Mouse (Mus musculus) stomach, embryonic 14.5 days (tissue): ENCODE data around the gene Myo1c. TPM values are rescaled to one million over a fixed set of nuclear protein-coding genes. Genes with fewer than 3 reads are reported as not detected.

Source experiments
- ATAC-seq: fragments of 200-750 bp; cut with Nextera tagmentation; 2 replicates; pipeline ENCODE4 v1.8.0; 2017; ENCODE audit warnings: low read depth, moderate TSS enrichment; ENCODE audit not compliant: insufficient number of reproducible peaks, insufficient read depth, low FRiP score
- H3K27ac ChIP-seq: fragments of 300-500 bp; sonication (generic); 2 replicates; pipeline ENCODE4 v1.5.1; 2014; ENCODE audit warnings: mild to moderate bottlenecking, low read length, moderate library complexity, mixed read lengths
- H3K27me3 ChIP-seq: fragments of 300-500 bp; sonication (generic); 2 replicates; pipeline ENCODE4 v1.6.1; 2014; ENCODE audit warnings: low read length, control low read depth, mixed read lengths; ENCODE audit not compliant: control insufficient read depth, insufficient read depth
- H3K36me3 ChIP-seq: fragments of 300-500 bp; sonication (generic); 2 replicates; pipeline ENCODE4 v1.6.1; 2014; ENCODE audit warnings: mild to moderate bottlenecking, control low read depth, low read length, moderate library complexity, mixed read lengths; ENCODE audit not compliant: control insufficient read depth, insufficient read depth
- H3K4me1 ChIP-seq: fragments of 300-500 bp; sonication (generic); 2 replicates; pipeline ENCODE4 v1.6.1; 2014; ENCODE audit warnings: low read length, control low read depth, mixed read lengths; ENCODE audit not compliant: control insufficient read depth, insufficient read depth
- H3K4me2 ChIP-seq: fragments of 300-500 bp; sonication (generic); replicated peaks from 2 replicates; pipeline ENCODE4 v1.6.1; 2014; ENCODE audit warnings: low read depth, low read length, control low read depth
- H3K4me3 ChIP-seq: fragments of 300-500 bp; sonication (generic); 2 replicates; pipeline ENCODE4 v1.5.1; 2014; ENCODE audit warnings: low read depth, low read length, control low read depth
- H3K9ac ChIP-seq: fragments of 300-500 bp; sonication (generic); replicated peaks from 2 replicates; pipeline ENCODE4 v1.6.1; 2014; ENCODE audit warnings: low read depth, mild to moderate bottlenecking, control low read depth, low read length, moderate library complexity, mixed read lengths
- H3K9me3 ChIP-seq: fragments of 300-500 bp; sonication (generic); 2 replicates; pipeline ENCODE4 v1.6.1; 2016; ENCODE audit warnings: low read depth, low read length, control low read depth; ENCODE audit not compliant: control insufficient read depth
- WGBS: fragments of 180-500 bp; shearing (Covaris S2); extraction: QIAGEN DNeasy Blood & Tissue Kit; methylation state at CpG from one replicate; pipeline ENCODE4 v1.1.7; 2014; 5-methylcytosine and 5-hydroxymethylcytosine counted together
- polyA plus RNA-seq: library from polyadenylated mRNA; unstranded; fragments of >200 nt; fragmentation: Nextera tagmentation; extraction: Ambion mirVana; gene quantifications from 2 replicates; pipeline ENCODE4 v1.2.1, GENCODE M21; 2014

Gene Myo1c
- polyA plus RNA-seq, 1 experiment from 2014 or later: 31.2 TPM

- H3K9me3 ChIP-seq: no peaks in the 10 kb centered on the region
- H3K27me3 ChIP-seq: no peaks in the 10 kb centered on the region
- H3K4me1 ChIP-seq: peaks cover 26% of the 10 kb centered on the region
- no peak overlapping the region for H3K4me2 ChIP-seq
- H3K36me3 ChIP-seq: peaks cover 31% of the 10 kb centered on the region
- no peak overlapping the region for H3K9ac ChIP-seq
- no peak for ATAC-seq
- H3K4me3 ChIP-seq: no peak overlapping the region
- no peak overlapping the region for H3K27ac ChIP-seq
Measured at GRCm38 (mm10) chr11:75657841-75658240, 7.5 kb downstream of the Myo1c start.

- Histone ChIP-seq H3K4me2 (no peak overlapping the region), H3K4me1 (peaks cover 22% of the 10 kb centered on the region), H3K27me3 (no peaks in the 10 kb centered on the region), H3K9me3 (no peaks in the 10 kb centered on the region), H3K36me3 (peaks cover 34% of the 10 kb centered on the region), H3K4me3 (no peak overlapping the region), H3K9ac (no peak overlapping the region), H3K27ac (no peak overlapping the region)
- ATAC-seq: no peak
- WGBS: 92% methylated on average over 13 of the region's 13 CpGs
Measured at GRCm38 (mm10) chr11:75658311-75658710, 8.0 kb downstream of the Myo1c start.

GRCm38 (mm10) chr11:75658996-75659750 is 8.9 kb downstream of the Myo1c start:
- no peaks in the 10 kb centered on the region for H3K9me3 ChIP-seq
- H3K9ac ChIP-seq: no peak overlapping the region
- no peak overlapping the region for H3K27ac ChIP-seq
- no peak for ATAC-seq
- peaks cover 34% of the 10 kb centered on the region for H3K36me3 ChIP-seq
- no peak overlapping the region for H3K4me2 ChIP-seq
- H3K27me3 ChIP-seq: no peaks in the 10 kb centered on the region
- H3K4me3 ChIP-seq: no peak overlapping the region
- H3K4me1 ChIP-seq: peaks cover 18% of the 10 kb centered on the region; the same call in 1 of the 2 replicates
- WGBS: 81% methylated on average over 14 of the region's 14 CpGs

- Histone ChIP-seq H3K27me3 (no peaks in the 10 kb centered on the region), H3K9me3 (no peaks in the 10 kb centered on the region), H3K9ac (no peak overlapping the region), H3K27ac (no peak overlapping the region), H3K4me2 (no peak overlapping the region), H3K4me3 (no peak overlapping the region), H3K4me1 (peaks cover 11% of the 10 kb centered on the region; the same call in 1 of the 2 replicates), H3K36me3 (peaks cover 36% of the 10 kb centered on the region)
- no peak for ATAC-seq
- WGBS: 93% methylated on average over 12 of the region's 12 CpGs
Measured at GRCm38 (mm10) chr11:75660081-75660590, 9.8 kb downstream of the Myo1c start.

- Histone ChIP-seq H3K9ac (no peak overlapping the region), H3K27ac (no peak overlapping the region), H3K9me3 (no peaks in the 10 kb centered on the region), H3K4me2 (no peak overlapping the region), H3K4me3 (no peak overlapping the region), H3K36me3 (peaks cover 46% of the 10 kb centered on the region), H3K27me3 (no peaks in the 10 kb centered on the region), H3K4me1 (peaks cover 6% of the 10 kb centered on the region; the same call in 1 of the 2 replicates)
- WGBS: 89% methylated on average over 21 of the region's 21 CpGs
- no peak for ATAC-seq
Measured at GRCm38 (mm10) chr11:75660941-75661800, 10.9 kb downstream of the Myo1c start.

GRCm38 (mm10) chr11:75662131-75662530 is 11.8 kb downstream of the Myo1c start:
- Histone ChIP-seq H3K4me3 (no peak overlapping the region), H3K36me3 (peaks cover 56% of the 10 kb centered on the region), H3K9ac (no peak overlapping the region), H3K27ac (no peak overlapping the region), H3K4me1 (no peaks in the 10 kb centered on the region), H3K4me2 (no peak overlapping the region), H3K27me3 (no peaks in the 10 kb centered on the region), H3K9me3 (no peaks in the 10 kb centered on the region)
- WGBS: 94% methylated on average over 7 of the region's 7 CpGs
- ATAC-seq: no peak

- Histone ChIP-seq H3K4me2 (no peak overlapping the region), H3K27ac (no peak overlapping the region), H3K9me3 (no peaks in the 10 kb centered on the region), H3K4me3 (no peak overlapping the region), H3K4me1 (no peaks in the 10 kb centered on the region), H3K27me3 (no peaks in the 10 kb centered on the region), H3K36me3 (peaks cover 73% of the 10 kb centered on the region), H3K9ac (no peak overlapping the region)
- no peak for ATAC-seq
- WGBS: 93% methylated on average over 6 of the region's 6 CpGs
Measured at GRCm38 (mm10) chr11:75666296-75666695, 16.0 kb downstream of the Myo1c start.

- ATAC-seq: no peak
- Histone ChIP-seq H3K27ac (no peak overlapping the region), H3K9me3 (no peaks in the 10 kb centered on the region), H3K4me3 (no peak overlapping the region), H3K4me1 (no peaks in the 10 kb centered on the region), H3K27me3 (no peaks in the 10 kb centered on the region), H3K36me3 (peaks cover 76% of the 10 kb centered on the region), H3K4me2 (no peak overlapping the region), H3K9ac (no peak overlapping the region)
- WGBS: 89% methylated on average over 3 of the region's 3 CpGs
Measured at GRCm38 (mm10) chr11:75668621-75669020, 18.3 kb downstream of the Myo1c start.
